Mouse (Mus musculus): ENCODE data around the gene Tecpr2. TPM values are rescaled to one million over a fixed set of nuclear protein-coding genes. Genes with fewer than 3 reads are reported as not detected.

The Tecpr2 gene
- total RNA-seq, 2 experiments from 2014 or later, result 51.4 TPM

GRCm38 (mm10) chr12:110991361-110992127 is 102.5 kb downstream of the Tecpr2 start:
- intact Hi-C loops (cut with DNase I), result loop anchor here (1.0 kb wide), 1 partner anchor 55 kb away; no protein-coding TSS in a partner anchor
- DNase-seq (ENCODE audit: low spot score in 2 of 2), result no peak

GRCm38 (mm10) chr12:110992128-110992553 is 103.1 kb downstream of the Tecpr2 start:
- intact Hi-C loops (cut with DNase I), result loop anchor here (1.0 kb wide), 1 partner anchor 56 kb away; no protein-coding TSS in a partner anchor

GRCm38 (mm10) chr12:110992771-110993170 is 103.7 kb downstream of the Tecpr2 start:
- intact Hi-C loops (cut with DNase I), result loop anchor here (1.0 kb wide), 1 partner anchor 56 kb away; no protein-coding TSS in a partner anchor
- no peak for DNase-seq (ENCODE audit: low spot score in 2 of 2)

More at GRCm38 (mm10) chr12:110992128-110992553, 103.1 kb downstream of the Tecpr2 start:
- DNase-seq (ENCODE audit: low spot score in 2 of 2), result peak; percentile 85 to 86

- intact Hi-C loops (cut with DNase I), result no loop called here
- no peak for DNase-seq (ENCODE audit: low spot score in 2 of 2)
These were observed 104.2 kb downstream of the Tecpr2 start for GRCm38 (mm10) chr12:110993226-110993625.

- DNase-seq (ENCODE audit: low spot score in 2 of 2), result no peak
- intact Hi-C loops (cut with DNase I), result no loop called here
These were observed 105.6 kb downstream of the Tecpr2 start for GRCm38 (mm10) chr12:110994666-110995065.

- DNase-seq (ENCODE audit: low spot score in 2 of 2), result no peak
- intact Hi-C loops (cut with DNase I), result no loop called here
These were observed 109.0 kb downstream of the Tecpr2 start for GRCm38 (mm10) chr12:110998092-110998491.

- intact Hi-C loops (cut with DNase I), result no loop called here
- no peak for DNase-seq (ENCODE audit: low spot score in 2 of 2)
These were observed 110.8 kb downstream of the Tecpr2 start for GRCm38 (mm10) chr12:110999820-111000219.

GRCm38 (mm10) chr12:111000956-111001355 is 111.9 kb downstream of the Tecpr2 start:
- no peak for DNase-seq (ENCODE audit: low spot score in 2 of 2)
- intact Hi-C loops (cut with DNase I), result no loop called here

GRCm38 (mm10) chr12:111004142-111004541 is 115.1 kb downstream of the Tecpr2 start:
- no peak for DNase-seq (ENCODE audit: low spot score in 2 of 2)
- intact Hi-C loops (cut with DNase I), result no loop called here

GRCm38 (mm10) chr12:111005803-111006202 is 116.7 kb downstream of the Tecpr2 start:
- no peak for DNase-seq (ENCODE audit: low spot score in 2 of 2)
- intact Hi-C loops (cut with DNase I), result no loop called here

- DNase-seq (ENCODE audit: low spot score in 2 of 2), result no peak
- intact Hi-C loops (cut with DNase I), result no loop called here
These were observed 117.3 kb downstream of the Tecpr2 start for GRCm38 (mm10) chr12:111006339-111006738.

GRCm38 (mm10) chr12:111007134-111008103 is 118.4 kb downstream of the Tecpr2 start:
- intact Hi-C loops (cut with DNase I), result no loop called here
- DNase-seq (ENCODE audit: low spot score in 2 of 2), result no peak

GRCm38 (mm10) chr12:111008500-111009490 is 119.7 kb downstream of the Tecpr2 start:
- intact Hi-C loops (cut with DNase I), result no loop called here
- DNase-seq (ENCODE audit: low spot score in 2 of 2), result no peak

- intact Hi-C loops (cut with DNase I), result no loop called here
These were observed 120.7 kb downstream of the Tecpr2 start for GRCm38 (mm10) chr12:111009615-111010257.

GRCm38 (mm10) chr12:111016807-111017206 is 127.7 kb downstream of the Tecpr2 start:
- intact Hi-C loops (cut with DNase I), result no loop called here
- DNase-seq (ENCODE audit: low spot score in 2 of 2), result no peak

More at GRCm38 (mm10) chr12:111009615-111010257, 120.7 kb downstream of the Tecpr2 start:
- no peak for DNase-seq (ENCODE audit: low spot score in 2 of 2)

GRCm38 (mm10) chr12:111018068-111018467 is 129.0 kb downstream of the Tecpr2 start:
- DNase-seq (ENCODE audit: low spot score in 2 of 2), result no peak
- intact Hi-C loops (cut with DNase I), result no loop called here

GRCm38 (mm10) chr12:111019086-111019485 is 130.0 kb downstream of the Tecpr2 start:
- DNase-seq (ENCODE audit: low spot score in 2 of 2), result no peak
- intact Hi-C loops (cut with DNase I), result no loop called here

- intact Hi-C loops (cut with DNase I), result no loop called here
- DNase-seq (ENCODE audit: low spot score in 2 of 2), result no peak
These were observed 132.1 kb downstream of the Tecpr2 start for GRCm38 (mm10) chr12:111021138-111021537.

Data from left cerebral cortex, postnatal 36 days (tissue).